Mouse (Mus musculus) hindbrain, embryonic 13.5 days (tissue): ENCODE results near the gene Lrrc4b. TPM values are rescaled to one million over a fixed set of nuclear protein-coding genes. Genes with fewer than 3 reads are reported as not detected.

Experiments used
- ATAC-seq: fragments of 200-750 bp; cut with Nextera tagmentation; 2 replicates; pipeline ENCODE4 v1.8.0; 2017; ENCODE audit warnings: moderate TSS enrichment; ENCODE audit not compliant: low FRiP score
- H3K27ac ChIP-seq: fragments of 300-500 bp; sonication (generic); 2 replicates; pipeline ENCODE4 v1.5.1; 2015; ENCODE audit warnings: inconsistent platforms, mild to moderate bottlenecking, moderate library complexity
- H3K27me3 ChIP-seq: fragments of 300-500 bp; sonication (generic); 2 replicates; pipeline ENCODE4 v1.6.1; 2015; ENCODE audit warnings: mild to moderate bottlenecking, inconsistent platforms
- H3K36me3 ChIP-seq: fragments of 300-500 bp; sonication (generic); 2 replicates; pipeline ENCODE4 v1.6.1; 2015; ENCODE audit warnings: mild to moderate bottlenecking, inconsistent platforms
- H3K4me1 ChIP-seq: fragments of 300-500 bp; sonication (generic); replicated peaks from 2 replicates; pipeline ENCODE4 v1.6.1; 2015; ENCODE audit warnings: inconsistent platforms
- H3K4me2 ChIP-seq: fragments of 300-500 bp; sonication (generic); 2 replicates; pipeline ENCODE4 v1.6.1; 2015; ENCODE audit warnings: inconsistent platforms, mild to moderate bottlenecking, moderate library complexity
- H3K4me3 ChIP-seq: fragments of 300-500 bp; sonication (generic); 2 replicates; pipeline ENCODE4 v1.5.1; 2015; ENCODE audit warnings: mild to moderate bottlenecking, inconsistent platforms
- H3K9ac ChIP-seq: fragments of 300-500 bp; sonication (generic); 2 replicates; pipeline ENCODE4 v1.6.1; 2015; ENCODE audit warnings: mild to moderate bottlenecking, inconsistent platforms
- H3K9me3 ChIP-seq: fragments of 300-500 bp; sonication (generic); 2 replicates; pipeline ENCODE4 v1.6.1; 2016; ENCODE audit warnings: inconsistent platforms
- WGBS: fragments of 180-500 bp; shearing (Covaris S2); methylation state at CpG from one replicate; pipeline ENCODE4 v1.1.7; 2015; 5-methylcytosine and 5-hydroxymethylcytosine counted together
- polyA plus RNA-seq: library from polyadenylated mRNA; unstranded; fragments of >200 nt; fragmentation: Nextera tagmentation; extraction: Ambion mirVana; gene quantifications from 2 replicates; pipeline ENCODE4 v1.2.1, GENCODE M21; 2015

Gene Lrrc4b
- 14.6 and 15.6 TPM in 2 replicates for polyA plus RNA-seq

DNA sequence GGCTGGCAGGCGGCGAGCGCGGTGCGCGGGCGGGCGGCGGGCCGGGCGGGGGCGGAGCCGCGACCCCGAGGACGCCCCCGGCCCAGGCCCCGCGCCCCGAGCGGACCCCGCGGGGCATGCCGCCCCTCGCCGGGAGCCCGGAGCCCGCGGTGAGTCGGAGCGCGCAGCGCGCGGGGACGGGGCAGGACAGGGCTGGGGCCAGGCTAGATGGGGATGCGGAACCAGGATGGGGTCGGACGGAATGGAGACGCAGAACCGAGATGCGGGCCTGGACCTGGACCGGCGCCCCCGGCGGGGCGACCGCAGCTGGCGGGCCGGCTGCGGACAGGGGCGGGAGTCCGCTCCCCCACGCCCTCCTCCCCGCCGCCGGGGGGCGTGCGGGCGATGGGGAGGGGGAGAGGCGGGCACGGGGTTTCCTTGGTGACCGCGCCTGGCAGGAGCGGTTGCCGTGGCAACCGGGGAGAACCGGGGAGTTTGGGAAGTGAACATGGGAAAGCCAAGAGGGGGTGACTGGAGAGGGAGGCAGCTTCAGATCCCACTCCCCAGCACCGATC lies at the start of gene Lrrc4b:
Gene Lrrc4b (plus strand): TSS at position 51 of the 554 bp plus-strand sequence.
- under 1% methylated on average over 51 of the region's 69 CpGs for WGBS

DNA sequence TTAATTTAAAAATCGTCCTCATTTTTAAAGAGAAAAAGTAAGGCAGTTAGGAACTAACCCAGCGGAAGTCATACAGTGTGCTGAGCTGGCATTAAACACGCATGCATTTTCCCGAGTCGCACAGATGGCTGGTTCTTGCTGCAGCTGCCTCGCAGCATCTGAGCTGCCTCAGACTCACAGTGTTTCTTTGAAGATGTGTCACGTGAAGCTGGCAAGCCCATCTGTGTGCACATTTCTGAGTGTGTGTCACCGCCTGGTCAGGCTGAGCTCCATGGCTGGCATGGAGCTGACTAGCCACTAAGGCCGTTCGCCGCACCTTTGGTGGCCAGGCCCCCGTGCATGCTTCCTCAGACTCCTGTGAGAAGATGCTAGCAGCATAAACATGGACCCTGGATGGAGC lies 46.3 kb upstream of the Lrrc4b start:
- Histone ChIP-seq H3K9ac (no peak overlapping the region), H3K27ac (peak overlapping the region; percentile 85), H3K4me3 (no peak overlapping the region), H3K36me3 (no peaks in the 10 kb centered on the region), H3K9me3 (no peaks in the 10 kb centered on the region), H3K4me2 (no peak overlapping the region), H3K27me3 (peaks cover 17% of the 10 kb centered on the region), H3K4me1 (peaks cover 32% of the 10 kb centered on the region)
- no peak for ATAC-seq
- WGBS, result 60% methylated on average over 12 of the region's 12 CpGs

More for the DNA sequence above, at the start of gene Lrrc4b:
- Histone ChIP-seq H3K4me3 (peak within 1 kb of the TSS; percentile 77), H3K27ac (peak within 1 kb of the TSS; percentile 100), H3K4me2 (peak within 1 kb of the TSS; percentile 96), H3K4me1 (peaks cover 57% of the 10 kb centered on the region), H3K36me3 (no peaks in the 10 kb centered on the region; the same call in 1 of the 2 replicates), H3K9me3 (no peaks in the 10 kb centered on the region), H3K9ac (peak within 1 kb of the TSS; percentile 98), H3K27me3 (no peaks in the 10 kb centered on the region)
- ATAC-seq, result peak; percentile 60

DNA sequence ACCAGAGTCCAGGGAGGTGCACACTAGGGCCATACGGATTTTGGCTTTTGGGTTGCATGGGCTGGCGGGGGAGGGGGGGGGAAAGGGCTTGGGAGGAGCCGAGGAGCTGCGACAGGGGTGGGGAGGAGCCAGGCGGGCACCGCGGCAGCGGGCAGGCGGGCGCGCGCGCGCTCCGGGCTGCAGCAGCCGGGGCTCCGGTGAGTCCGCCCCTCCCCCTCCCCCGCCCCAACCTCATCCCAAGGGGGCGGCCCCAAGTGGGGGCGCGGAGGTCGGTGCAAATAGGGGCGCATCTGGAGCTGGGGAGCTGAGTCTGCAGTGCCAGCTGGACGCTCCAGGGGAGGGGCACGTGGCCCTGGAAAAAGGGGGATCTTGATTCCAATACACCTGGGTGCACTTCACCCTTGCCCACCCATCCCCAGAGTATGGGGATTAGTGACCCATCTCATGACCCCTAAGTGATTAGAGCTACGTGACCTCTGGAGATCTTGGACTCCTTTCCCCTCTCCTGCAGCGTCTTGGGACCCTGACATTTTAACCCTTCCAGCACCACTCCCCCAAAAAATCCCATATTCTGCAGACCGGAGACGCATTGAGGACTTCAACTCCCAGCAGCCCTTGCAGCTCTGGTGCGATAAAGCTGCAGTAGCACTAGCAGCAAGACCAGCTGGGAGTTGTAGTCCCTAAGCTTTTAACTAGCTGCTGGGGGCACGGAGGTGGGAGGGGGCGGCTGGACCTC lies 44.7 kb upstream of the Lrrc4b start, which contains the start of gene Syt3:
Gene Syt3 (plus strand): TSS at position 123 of the 736 bp plus-strand sequence.
- peak within 1 kb of the TSS; percentile 87 for H3K4me2 ChIP-seq

DNA sequence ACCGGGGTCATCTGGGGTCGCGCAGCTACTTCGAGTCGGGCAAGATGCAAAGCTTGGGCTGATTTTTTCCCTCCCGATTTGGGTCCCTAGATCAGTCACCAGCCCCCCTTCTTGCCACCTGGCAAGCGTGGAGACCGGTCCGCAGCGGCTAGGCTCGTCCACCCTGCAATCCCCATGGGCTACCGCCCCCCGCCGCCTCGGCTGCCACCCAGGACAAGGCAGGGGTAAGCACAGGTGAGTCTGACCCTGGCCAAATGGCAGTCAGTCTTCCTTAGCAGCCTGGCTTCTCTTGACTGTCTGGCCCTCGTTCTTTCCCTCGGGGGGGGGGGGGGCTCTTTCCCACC lies 44.1 kb upstream of the Lrrc4b start:
- WGBS, result 0% methylated on average over 17 of the region's 17 CpGs
- H3K9me3 ChIP-seq, result no peaks in the 10 kb centered on the region
- H3K9ac ChIP-seq, result peak overlapping the region; percentile 80
- H3K27ac ChIP-seq, result no peak overlapping the region
- ATAC-seq, result peak; percentile 74
- peaks cover 32% of the 10 kb centered on the region for H3K4me1 ChIP-seq
- peak overlapping the region; percentile 87 for H3K4me2 ChIP-seq
- peaks cover 26% of the 10 kb centered on the region for H3K27me3 ChIP-seq
- peak overlapping the region; percentile 55 for H3K4me3 ChIP-seq
- no peaks in the 10 kb centered on the region for H3K36me3 ChIP-seq

More for the DNA sequence above, 44.7 kb upstream of the Lrrc4b start, which contains the start of gene Syt3:
- H3K27ac ChIP-seq, result peak within 1 kb of the TSS; percentile 85
- H3K27me3 ChIP-seq, result peaks cover 26% of the 10 kb centered on the region
- peaks cover 32% of the 10 kb centered on the region for H3K4me1 ChIP-seq
- no peaks in the 10 kb centered on the region for H3K9me3 ChIP-seq
- peak; percentile 90 for ATAC-seq
- no peaks in the 10 kb centered on the region for H3K36me3 ChIP-seq
- H3K4me3 ChIP-seq, result peak within 1 kb of the TSS; percentile 55
- under 1% methylated on average over 24 of the region's 33 CpGs for WGBS
- H3K9ac ChIP-seq, result peak within 1 kb of the TSS; percentile 80

DNA sequence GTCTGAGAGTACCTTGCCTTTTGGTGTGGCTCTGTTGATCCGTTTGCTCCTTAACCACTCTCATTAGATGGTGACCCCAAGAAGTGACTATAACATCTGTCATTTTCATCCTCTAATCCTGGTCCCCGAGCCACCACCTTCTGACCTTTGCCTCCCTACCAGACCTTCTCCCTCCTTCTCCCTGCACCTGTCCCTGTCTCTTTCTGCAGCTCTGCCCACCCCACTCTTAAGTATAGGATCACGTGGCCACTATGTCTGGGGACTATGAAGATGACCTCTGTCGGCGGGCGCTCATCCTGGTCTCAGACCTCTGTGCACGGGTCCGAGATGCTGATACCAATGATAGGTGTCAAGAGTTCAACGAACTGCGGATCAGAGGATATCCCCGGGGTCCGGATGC lies 43.1 kb upstream of the Lrrc4b start, which contains the start of gene 1700008O03Rik:
Gene 1700008O03Rik (minus strand): TSS at position 101 of the 400 bp plus-strand sequence.
- no peak within 1 kb of the TSS for H3K27ac ChIP-seq
- peak within 1 kb of the TSS; percentile 87 for H3K4me2 ChIP-seq
- H3K9me3 ChIP-seq, result no peaks in the 10 kb centered on the region
- H3K4me3 ChIP-seq, result peak within 1 kb of the TSS; percentile 55
- WGBS, result 83% methylated on average over 12 of the region's 12 CpGs
- H3K27me3 ChIP-seq, result peaks cover 26% of the 10 kb centered on the region
- peak within 1 kb of the TSS; percentile 80 for H3K9ac ChIP-seq
- no peaks in the 10 kb centered on the region for H3K36me3 ChIP-seq
- H3K4me1 ChIP-seq, result peaks cover 32% of the 10 kb centered on the region
- ATAC-seq, result no peak

DNA sequence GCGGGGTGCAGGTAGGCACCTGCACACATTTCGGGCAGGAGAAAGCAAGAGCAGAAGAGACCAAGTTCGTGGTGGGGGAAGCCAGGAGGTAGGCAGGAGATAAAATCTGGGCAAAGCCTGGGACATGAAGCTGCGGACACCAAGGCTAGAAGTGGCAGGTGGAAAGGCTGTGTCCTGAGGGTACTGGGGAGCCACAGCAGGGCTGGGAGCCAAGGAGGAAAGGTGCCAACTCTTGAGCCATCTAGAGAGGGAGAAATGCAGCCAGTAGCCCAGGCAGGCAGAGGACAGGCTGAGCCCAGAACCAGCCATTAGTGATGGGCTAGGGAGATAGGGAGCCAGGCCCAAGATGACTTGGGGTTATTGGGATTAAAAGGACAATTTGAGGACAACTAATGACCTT lies 37.0 kb upstream of the Lrrc4b start:
- Histone ChIP-seq H3K36me3 (peaks cover 6% of the 10 kb centered on the region; the same call in 1 of the 2 replicates), H3K27me3 (peaks cover 12% of the 10 kb centered on the region; the same call in 1 of the 2 replicates), H3K4me3 (no peak overlapping the region), H3K27ac (no peak overlapping the region), H3K4me1 (no peaks in the 10 kb centered on the region), H3K9ac (no peak overlapping the region), H3K9me3 (no peaks in the 10 kb centered on the region), H3K4me2 (no peak overlapping the region)
- no peak for ATAC-seq
- WGBS, result 89% methylated on average over 4 of the region's 4 CpGs

DNA sequence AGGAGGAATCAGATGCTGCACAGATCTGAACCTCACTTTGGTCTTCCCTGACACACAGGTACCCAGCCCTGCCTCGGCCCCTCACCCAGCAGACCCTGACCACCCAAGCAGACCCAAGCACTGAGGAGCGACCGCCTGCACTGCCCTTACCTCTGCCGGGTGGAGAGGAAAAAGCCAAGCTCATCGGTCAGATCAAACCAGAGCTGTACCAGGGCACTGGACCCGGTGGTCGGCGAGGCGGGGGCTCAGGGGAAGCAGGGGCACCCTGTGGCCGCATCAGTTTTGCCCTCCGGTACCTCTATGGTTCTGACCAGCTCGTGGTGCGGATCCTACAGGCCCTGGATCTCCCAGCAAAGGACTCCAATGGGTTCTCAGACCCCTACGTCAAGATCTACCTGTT lies 36.5 kb upstream of the Lrrc4b start:
- ATAC-seq, result no peak
- no peaks in the 10 kb centered on the region for H3K9me3 ChIP-seq
- no peak overlapping the region for H3K9ac ChIP-seq
- WGBS, result 85% methylated on average over 14 of the region's 14 CpGs
- H3K27ac ChIP-seq, result no peak overlapping the region
- peaks cover 11% of the 10 kb centered on the region; the same call in 1 of the 2 replicates for H3K27me3 ChIP-seq
- peaks cover 6% of the 10 kb centered on the region; the same call in 1 of the 2 replicates for H3K36me3 ChIP-seq
- H3K4me2 ChIP-seq, result no peak overlapping the region
- H3K4me3 ChIP-seq, result no peak overlapping the region
- no peaks in the 10 kb centered on the region for H3K4me1 ChIP-seq

DNA sequence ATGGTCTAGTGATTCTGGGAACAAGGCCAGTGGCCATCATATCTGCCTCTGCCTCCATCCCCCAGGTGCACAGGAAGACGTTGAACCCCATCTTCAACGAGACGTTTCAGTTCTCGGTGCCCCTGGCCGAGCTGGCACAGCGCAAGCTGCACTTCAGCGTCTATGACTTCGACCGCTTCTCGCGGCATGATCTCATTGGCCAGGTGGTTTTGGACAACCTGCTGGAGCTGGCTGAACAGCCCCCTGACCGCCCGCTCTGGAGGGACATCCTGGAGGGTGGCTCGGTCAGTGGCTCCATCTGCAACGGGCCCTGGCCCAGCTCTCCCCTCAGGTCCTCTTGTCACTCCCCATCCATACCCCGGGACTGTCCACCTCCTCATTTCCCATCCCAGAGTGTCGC lies 35.5 kb upstream of the Lrrc4b start:
- Histone ChIP-seq H3K4me3 (no peak overlapping the region), H3K4me2 (no peak overlapping the region), H3K27ac (no peak overlapping the region), H3K9ac (no peak overlapping the region), H3K27me3 (0 out of 2 replicates have a peak, but pooled peaks cover 2% of the 10 kb centered on the region), H3K36me3 (peaks cover 6% of the 10 kb centered on the region; the same call in 1 of the 2 replicates), H3K4me1 (no peaks in the 10 kb centered on the region), H3K9me3 (no peaks in the 10 kb centered on the region)
- no peak for ATAC-seq
- 91% methylated on average over 17 of the region's 17 CpGs for WGBS

DNA sequence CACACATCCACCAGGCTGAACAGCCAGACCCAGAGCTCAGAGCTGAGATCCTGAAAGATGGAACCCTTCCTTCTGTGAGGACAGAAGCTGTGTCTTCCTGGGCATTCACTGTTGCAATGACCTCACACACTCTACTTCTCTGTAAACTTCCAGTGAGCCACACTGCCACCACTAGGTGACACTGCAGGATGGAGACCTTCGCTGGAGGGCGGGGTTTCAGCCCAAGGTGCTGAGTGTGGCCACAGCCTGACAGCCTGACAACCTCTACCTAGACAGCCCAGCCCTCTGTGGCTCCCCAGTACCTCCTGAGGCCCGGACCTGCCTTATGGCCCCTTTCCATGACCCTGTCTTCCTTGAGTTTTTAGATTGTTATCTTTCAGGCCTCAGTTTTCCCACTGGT lies 30.2 kb upstream of the Lrrc4b start:
- WGBS, result 9% methylated on average over 3 of the region's 3 CpGs
- Histone ChIP-seq H3K9ac (no peak overlapping the region), H3K27ac (no peak overlapping the region), H3K4me3 (no peak overlapping the region), H3K36me3 (peaks cover 6% of the 10 kb centered on the region; the same call in 1 of the 2 replicates), H3K4me1 (no peaks in the 10 kb centered on the region), H3K9me3 (no peaks in the 10 kb centered on the region), H3K4me2 (no peak overlapping the region), H3K27me3 (peaks cover 13% of the 10 kb centered on the region; the same call in 1 of the 2 replicates)
- peak; percentile 50; the same call in 1 of the 2 replicates for ATAC-seq

DNA sequence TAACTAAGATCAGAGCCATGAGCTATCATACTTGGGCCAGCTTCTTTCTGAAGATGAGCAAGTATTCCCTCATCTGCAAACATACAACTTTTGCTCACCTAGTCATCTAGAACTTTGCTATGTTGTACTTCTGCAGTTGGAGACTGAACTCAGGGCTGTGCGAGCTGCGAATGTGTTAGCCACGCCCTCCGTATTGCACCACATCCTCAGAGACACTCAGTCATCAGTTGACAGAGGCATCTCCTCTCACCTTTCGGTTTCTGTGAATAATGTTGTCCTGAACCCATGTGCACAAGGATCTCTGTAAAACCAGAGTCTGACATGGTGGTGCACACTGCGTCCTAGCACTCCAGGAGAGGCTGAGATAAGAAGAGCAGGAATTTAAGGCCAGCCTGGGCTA lies 27.1 kb upstream of the Lrrc4b start:
- H3K27me3 ChIP-seq, result peaks cover 15% of the 10 kb centered on the region; the same call in 1 of the 2 replicates
- WGBS, result 86% methylated on average over 6 of the region's 6 CpGs
- H3K9ac ChIP-seq, result no peak overlapping the region
- H3K9me3 ChIP-seq, result no peaks in the 10 kb centered on the region
- no peak overlapping the region for H3K4me3 ChIP-seq
- peaks cover 4% of the 10 kb centered on the region for H3K4me1 ChIP-seq
- H3K4me2 ChIP-seq, result no peak overlapping the region
- H3K36me3 ChIP-seq, result no peaks in the 10 kb centered on the region
- ATAC-seq, result no peak
- no peak overlapping the region for H3K27ac ChIP-seq

DNA sequence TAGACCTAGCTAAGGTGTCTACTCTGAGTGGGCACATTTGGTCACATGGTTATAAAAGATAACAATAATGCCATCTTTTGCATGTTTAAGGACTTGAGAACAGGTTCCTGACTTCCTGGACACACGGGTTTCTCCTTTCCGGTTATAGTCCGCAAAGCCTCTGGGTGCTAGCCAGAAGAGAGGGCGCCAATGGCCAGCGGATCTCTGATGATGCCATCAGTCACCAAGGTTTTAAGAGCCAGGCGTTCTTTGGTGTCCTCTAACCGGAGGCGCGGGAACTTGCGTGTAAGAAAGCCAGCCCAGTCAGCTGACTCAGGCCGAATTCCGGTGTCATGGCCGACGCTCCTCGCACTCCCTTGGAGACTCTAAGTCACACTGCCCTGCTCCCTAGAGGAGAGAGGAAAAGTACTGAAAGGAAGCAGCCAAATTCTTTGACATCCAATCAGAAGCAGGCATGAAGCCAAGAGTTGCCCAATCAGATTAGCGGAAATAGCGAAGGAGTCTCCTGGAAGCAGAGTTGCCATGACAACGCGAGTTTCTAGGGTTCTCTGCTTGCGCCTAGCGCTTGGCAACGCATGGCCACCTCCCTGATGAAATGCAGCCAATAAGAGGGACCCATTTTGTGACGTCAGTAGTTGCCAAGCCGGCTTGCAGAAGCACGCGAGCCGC lies 23.3 kb upstream of the Lrrc4b start:
- Histone ChIP-seq H3K27ac (peak overlapping the region; percentile 86), H3K4me1 (peaks cover 4% of the 10 kb centered on the region), H3K36me3 (no peaks in the 10 kb centered on the region), H3K9me3 (no peaks in the 10 kb centered on the region), H3K4me2 (peak overlapping the region; percentile 61), H3K27me3 (peaks cover 12% of the 10 kb centered on the region; the same call in 1 of the 2 replicates), H3K4me3 (peak overlapping the region; percentile 41), H3K9ac (no peak overlapping the region)
- WGBS, result under 1% methylated on average over 27 of the region's 27 CpGs
- ATAC-seq, result peak; percentile 96

DNA sequence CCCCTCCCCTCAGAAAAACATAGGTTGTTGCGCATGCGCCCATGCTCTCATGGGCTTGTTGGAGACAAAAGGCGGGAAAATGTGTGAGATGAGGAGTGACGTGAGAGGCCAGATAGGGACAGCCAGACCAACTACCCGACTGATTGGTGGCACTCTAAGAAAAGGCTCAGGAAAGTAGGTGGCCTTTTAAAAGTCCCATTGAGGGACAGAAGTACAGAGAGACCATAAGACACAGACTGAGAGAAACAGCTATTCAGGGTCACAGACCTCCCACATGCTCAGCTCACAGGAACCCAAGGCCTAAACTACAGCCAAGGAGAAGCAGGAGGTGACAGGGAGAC lies 22.8 kb upstream of the Lrrc4b start:
- no peak overlapping the region for H3K4me3 ChIP-seq
- H3K27ac ChIP-seq, result no peak overlapping the region
- peaks cover 4% of the 10 kb centered on the region for H3K4me1 ChIP-seq
- H3K9me3 ChIP-seq, result no peaks in the 10 kb centered on the region
- H3K4me2 ChIP-seq, result no peak overlapping the region
- no peak overlapping the region for H3K9ac ChIP-seq
- no peak; the same call in 1 of the 2 replicates for ATAC-seq
- under 1% methylated on average over 5 of the region's 5 CpGs for WGBS
- no peaks in the 10 kb centered on the region for H3K36me3 ChIP-seq
- peaks cover 8% of the 10 kb centered on the region; the same call in 1 of the 2 replicates for H3K27me3 ChIP-seq
